In genomic region chr17:9600459-9600858, GRCm38 (mm10) we compare ENCODE assay signal across 16 mouse cellular contexts.
DNase-seq lines count a peak whose midpoint lies in the region; ATAC-seq and TF ChIP-seq lines count a peak whose summit lies in the region.
"Had no signal": no experiment of that assay in that cellular context is flagged by ENCODE, and none has a peak within 500 bp of the region (broad histone marks: within the 10 kb centered on the region; RNA-seq: fewer than 3 reads in every experiment).

No protein-coding gene starts in this region.

- no peak overlapping the region for H3K27ac ChIP-seq in intestine, postnatal 0 days (ENCODE audit: low read depth, low read length)
- H3K27ac ChIP-seq in intestine, embryonic 16.5 days (ENCODE audit: low read length): no peak overlapping the region
- H3K27ac ChIP-seq in lung, postnatal 0 days (ENCODE audit: low read length): no peak overlapping the region
- H3K27ac ChIP-seq in MEL (ENCODE audit: control insufficient read depth, low read depth, low read length): no peak overlapping the region
- H3K27ac ChIP-seq: forebrain, embryonic 15.5 days; heart, embryonic 10.5 days; liver, embryonic 14.5 days; neural tube, embryonic 13.5 days had no signal

- H3K4me2 ChIP-seq in intestine, postnatal 0 days (replicated peaks; ENCODE audit: low read depth): no peak overlapping the region
- no peak overlapping the region for H3K4me2 ChIP-seq in intestine, embryonic 16.5 days (ENCODE audit: low read depth, low read length)
- H3K4me2 ChIP-seq in lung, postnatal 0 days (replicated peaks; ENCODE audit: low read depth, low read length): no peak overlapping the region
- H3K4me2 ChIP-seq: forebrain, embryonic 15.5 days; neural tube, embryonic 13.5 days had no signal

- TF ChIP-seq RAD21 in MEL (IDR thresholded peaks at IDR 0.05; ENCODE audit: low read depth, low read length): peak; percentile 15; the same call in 1 of the 2 replicates

- no peaks in the 10 kb centered on the region for H3K79me2 ChIP-seq in MEL (ENCODE audit: control insufficient read depth, insufficient read depth, low read length, poor library complexity)

- H3K27me3 ChIP-seq in intestine, postnatal 0 days (replicated peaks; ENCODE audit: control insufficient read depth, insufficient read depth, low read length): no peaks in the 10 kb centered on the region
- no peaks in the 10 kb centered on the region for H3K27me3 ChIP-seq in intestine, embryonic 16.5 days (replicated peaks; ENCODE audit: control insufficient read depth, insufficient read depth, low read length)
- no peaks in the 10 kb centered on the region for H3K27me3 ChIP-seq in lung, postnatal 0 days (replicated peaks; ENCODE audit: insufficient read depth, low read length)
- no peaks in the 10 kb centered on the region for H3K27me3 ChIP-seq in MEL (ENCODE audit: control insufficient read depth in 1 of 2, insufficient read depth in 2 of 2, low read length in 2 of 2)
- H3K27me3 ChIP-seq: forebrain, embryonic 15.5 days; neural tube, embryonic 13.5 days had no signal

- H3K4me1 ChIP-seq in intestine, postnatal 0 days (replicated peaks; ENCODE audit: control insufficient read depth, insufficient read depth, low read length): no peaks in the 10 kb centered on the region
- no peaks in the 10 kb centered on the region for H3K4me1 ChIP-seq in intestine, embryonic 16.5 days (ENCODE audit: control insufficient read depth, insufficient read depth, low read length)
- no peaks in the 10 kb centered on the region for H3K4me1 ChIP-seq in lung, postnatal 0 days (ENCODE audit: insufficient read depth, low read depth, low read length)
- no peaks in the 10 kb centered on the region for H3K4me1 ChIP-seq in MEL (ENCODE audit: control insufficient read depth in 1 of 2, insufficient read depth in 2 of 2, low read length in 2 of 2)
- H3K4me1 ChIP-seq: forebrain, embryonic 15.5 days; heart, embryonic 10.5 days; neural tube, embryonic 13.5 days had no signal

- TF ChIP-seq POLR2A in MEL (IDR thresholded peaks at IDR 0.05; ENCODE audit: control insufficient read depth in 1 of 2, insufficient read depth in 1 of 2, low read depth in 1 of 2, low read length in 2 of 2, poor library complexity in 1 of 2): no peak

- H3K4me3 ChIP-seq in intestine, postnatal 0 days (ENCODE audit: low read depth, low read length): no peak overlapping the region
- H3K4me3 ChIP-seq in intestine, embryonic 16.5 days (ENCODE audit: low read length): no peak overlapping the region
- no peak overlapping the region for H3K4me3 ChIP-seq in lung, postnatal 0 days (ENCODE audit: low read depth, low read length)
- H3K4me3 ChIP-seq in MEL (ENCODE audit: control insufficient read depth in 1 of 2, insufficient read depth in 1 of 2, low read depth in 2 of 2, low read length in 2 of 2): no peak overlapping the region
- H3K4me3 ChIP-seq: forebrain, embryonic 15.5 days; heart, embryonic 10.5 days; neural tube, embryonic 13.5 days had no signal

- 74% methylated on average over 2 of the region's 2 CpGs for WGBS in intestine, postnatal 0 days
- WGBS in intestine, embryonic 16.5 days: 79% methylated on average over 2 of the region's 2 CpGs
- 69% methylated on average over 2 of the region's 2 CpGs for WGBS in lung, postnatal 0 days

- DNase-seq in lung, postnatal 0 days (ENCODE audit: low spot score): peak; percentile 8
- no peak for DNase-seq in lung, postnatal 25 days (ENCODE audit: low spot score)
- peak; percentile 7 for DNase-seq in MEL (ENCODE audit: low read depth, low spot score)
- peak; percentile 20 for DNase-seq in embryo, embryonic 11 days
- no peak for DNase-seq in spleen, postnatal 10 days (ENCODE audit: low spot score in 2 of 2)
- DNase-seq in adrenal gland, postnatal 36 days: no peak
- DNase-seq: cerebellum, adult 18-20 months; kidney, postnatal 25 days; left cerebral cortex, postnatal 4 days; thymus, postnatal 36 days had no signal

- no peak for TF ChIP-seq EP300 in lung, postnatal 0 days (IDR thresholded peaks at IDR 0.05)
- TF ChIP-seq EP300 in MEL (IDR thresholded peaks at IDR 0.05; ENCODE audit: low read depth in 1 of 2, low read length in 2 of 2): no peak

- ATAC-seq in intestine, postnatal 0 days: no peak
- ATAC-seq in intestine, embryonic 16.5 days: no peak
- no peak for ATAC-seq in lung, postnatal 0 days
- ATAC-seq: forebrain, embryonic 15.5 days had no signal

- peak; percentile 48 for TF ChIP-seq CTCF in intestine, postnatal 0 days (IDR thresholded peaks at IDR 0.05; ENCODE audit: low read depth)
- peak; percentile 52 for TF ChIP-seq CTCF in lung, postnatal 0 days (IDR thresholded peaks at IDR 0.05)
- peak in 2 of 3 experiments; percentile 3 to 14; a peak in 1 of 6 replicates for TF ChIP-seq CTCF in MEL (IDR thresholded peaks at IDR 0.05 in 2 of 3, conservative IDR thresholded peaks at IDR 0.05 in 1 of 3; ENCODE audit: control insufficient read depth in 1 of 3, insufficient read depth in 1 of 3, low read depth in 2 of 3, low read length in 3 of 3, poor library complexity in 1 of 3, severe bottlenecking in 1 of 3)

- no peaks in the 10 kb centered on the region for H3K9me3 ChIP-seq in intestine, postnatal 0 days (ENCODE audit: control insufficient read depth)
- no peaks in the 10 kb centered on the region for H3K9me3 ChIP-seq in intestine, embryonic 16.5 days (ENCODE audit: control insufficient read depth, low read length)
- no peaks in the 10 kb centered on the region for H3K9me3 ChIP-seq in lung, postnatal 0 days (ENCODE audit: low read length)
- no peaks in the 10 kb centered on the region for H3K9me3 ChIP-seq in MEL (replicated peaks; ENCODE audit: insufficient read depth, low read length)
- H3K9me3 ChIP-seq: forebrain, embryonic 15.5 days; heart, embryonic 10.5 days; neural tube, embryonic 13.5 days had no signal

- no peak overlapping the region for H3K9ac ChIP-seq in intestine, postnatal 0 days (ENCODE audit: low read depth, low read length)
- H3K9ac ChIP-seq in intestine, embryonic 16.5 days (ENCODE audit: low read depth, low read length): no peak overlapping the region
- H3K9ac ChIP-seq in lung, postnatal 0 days (replicated peaks; ENCODE audit: low read depth): no peak overlapping the region
- no peak overlapping the region for H3K9ac ChIP-seq in MEL (ENCODE audit: control insufficient read depth, low read depth, low read length, poor library complexity, severe bottlenecking)
- H3K9ac ChIP-seq: forebrain, embryonic 15.5 days; liver, embryonic 14.5 days; neural tube, embryonic 13.5 days had no signal

- no peaks in the 10 kb centered on the region for H3K36me3 ChIP-seq in intestine, postnatal 0 days (ENCODE audit: control insufficient read depth, insufficient read depth)
- no peaks in the 10 kb centered on the region for H3K36me3 ChIP-seq in intestine, embryonic 16.5 days (ENCODE audit: control insufficient read depth, insufficient read depth, low read length)
- H3K36me3 ChIP-seq in lung, postnatal 0 days (ENCODE audit: insufficient read depth, low read length): no peaks in the 10 kb centered on the region
- H3K36me3 ChIP-seq in MEL (ENCODE audit: control insufficient read depth in 1 of 2, insufficient read depth in 2 of 2, low read length in 2 of 2): no peaks in the 10 kb centered on the region
- H3K36me3 ChIP-seq: forebrain, embryonic 15.5 days; heart, embryonic 10.5 days; neural tube, embryonic 13.5 days had no signal

TF ChIP-seq in MEL, 35 proteins besides CTCF, POLR2A, EP300 and RAD21:
- TF ChIP-seq USF2 (IDR thresholded peaks at IDR 0.05; ENCODE audit: borderline replicate concordance in 1 of 2, insufficient read depth in 1 of 2, low read depth in 1 of 2, low read length in 2 of 2): no peak

Comparison
In these comparisons a context has a peak if more than half of its experiments do, and no peak if none do; other contexts are left out.
1. DNase-seq: peak in lung, postnatal 0 days (single experiment), MEL (single experiment) and embryo, embryonic 11 days (single experiment); none in lung, postnatal 25 days (single experiment), spleen, postnatal 10 days (0 of 2) and adrenal gland, postnatal 36 days (0 of 2).
2. Peak in every context shown above with its lines, with median percentiles within 50 percentile points of each other: CTCF ChIP-seq.